Mouse (Mus musculus) myocyte (in vitro differentiated cells): ENCODE measurements around the gene Serinc1. TPM values are rescaled to one million over a fixed set of nuclear protein-coding genes. Genes with fewer than 3 reads are reported as not detected.

Source experiments
- H3K27me3 ChIP-seq: one replicate; pipeline ENCODE4 v1.6.1; 2011; ENCODE audit not compliant: control insufficient read depth, insufficient read depth, insufficient read length
- H3K36me3 ChIP-seq: one replicate; pipeline ENCODE4 v1.6.1; 2011; ENCODE audit not compliant: control insufficient read depth, insufficient read depth
- H3K4me2 ChIP-seq: one replicate; pipeline ENCODE4 v1.6.1; 2011; ENCODE audit warnings: low read depth, control low read depth
- H3K4me3 ChIP-seq: one replicate; pipeline ENCODE4 v1.5.1; 2011; ENCODE audit warnings: mild to moderate bottlenecking, control low read depth, moderate library complexity
- H3K79me2 ChIP-seq: one replicate; pipeline ENCODE4 v1.6.1; 2011; ENCODE audit not compliant: control insufficient read depth, insufficient read depth
- H3ac ChIP-seq: one replicate; pipeline ENCODE4 v1.6.1; 2011; ENCODE audit not compliant: control insufficient read depth, insufficient read length
- CEBPB ChIP-seq: IDR thresholded peaks from 2 replicates; pipeline ENCODE4 v1.6.1; 2011; ENCODE audit warnings: mild to moderate bottlenecking, moderate library complexity; ENCODE audit not compliant: poor library complexity, insufficient read depth, severe bottlenecking
- E2F4 ChIP-seq: IDR thresholded peaks from one replicate; pipeline ENCODE4 v1.6.1; 2011; ENCODE audit warnings: mild to moderate bottlenecking, control low read depth, moderate library complexity; ENCODE audit not compliant: insufficient read depth
- MAX ChIP-seq: IDR thresholded peaks from one replicate; pipeline ENCODE4 v1.6.1; 2011; ENCODE audit warnings: low read depth, mild to moderate bottlenecking, control low read depth
- MYOD1 ChIP-seq, 3 experiments: IDR thresholded peaks; one replicate each; pipeline ENCODE4 v1.6.1; 2011; ENCODE audit warnings: control low read depth in 2 of 3, low read depth in 2 of 3, mild to moderate bottlenecking in 2 of 3, moderate library complexity in 1 of 3; ENCODE audit not compliant: insufficient read length in 2 of 3, control insufficient read depth in 1 of 3
- MYOG ChIP-seq, 3 experiments: IDR thresholded peaks; one replicate each; pipeline ENCODE4 v1.6.1; 2011; ENCODE audit warnings: control low read depth in 2 of 3, low read depth in 2 of 3, mild to moderate bottlenecking in 2 of 3; ENCODE audit not compliant: insufficient read length in 2 of 3, control insufficient read depth in 1 of 3, insufficient read depth in 1 of 3
- POLR2A ChIP-seq: IDR thresholded peaks from one replicate; pipeline ENCODE4 v1.6.1; 2011; ENCODE audit warnings: low read depth, mild to moderate bottlenecking, control low read depth, moderate library complexity; ENCODE audit not compliant: insufficient read length
- POLR2AphosphoS2 ChIP-seq: IDR thresholded peaks from one replicate; pipeline ENCODE4 v1.6.1; 2011; ENCODE audit warnings: low read depth, control low read depth; ENCODE audit not compliant: insufficient read length
- REST ChIP-seq: IDR thresholded peaks from one replicate; pipeline ENCODE4 v1.6.1; 2011; ENCODE audit warnings: mild to moderate bottlenecking, control low read depth, moderate library complexity; ENCODE audit not compliant: insufficient read depth, insufficient read length
- SRF ChIP-seq: IDR thresholded peaks from one replicate; pipeline ENCODE4 v1.6.1; 2011; ENCODE audit warnings: low read depth; ENCODE audit not compliant: control insufficient read depth, insufficient read length
- TCF12 ChIP-seq: IDR thresholded peaks from one replicate; pipeline ENCODE4 v1.6.1; 2011; ENCODE audit warnings: mild to moderate bottlenecking, control low read depth; ENCODE audit not compliant: poor library complexity, insufficient read depth, severe bottlenecking
- TCF3 ChIP-seq: IDR thresholded peaks from one replicate; pipeline ENCODE4 v1.6.1; 2011; ENCODE audit warnings: low read depth, control low read depth; ENCODE audit not compliant: insufficient read length
- USF1 ChIP-seq: IDR thresholded peaks from one replicate; pipeline ENCODE4 v1.6.1; 2011; ENCODE audit warnings: low read depth, mild to moderate bottlenecking, control low read depth, moderate library complexity
- polyA plus RNA-seq: library from polyadenylated mRNA; unstranded; fragments of >200 nt; fragmentation: generic; extraction: Trizol; gene quantifications from one replicate; pipeline ENCODE4 v1.2.1, GENCODE M21; 2012; ENCODE audit warnings: missing spikeins

Serinc1 gene
- polyA plus RNA-seq, 1 experiment: 72.9 TPM

DNA sequence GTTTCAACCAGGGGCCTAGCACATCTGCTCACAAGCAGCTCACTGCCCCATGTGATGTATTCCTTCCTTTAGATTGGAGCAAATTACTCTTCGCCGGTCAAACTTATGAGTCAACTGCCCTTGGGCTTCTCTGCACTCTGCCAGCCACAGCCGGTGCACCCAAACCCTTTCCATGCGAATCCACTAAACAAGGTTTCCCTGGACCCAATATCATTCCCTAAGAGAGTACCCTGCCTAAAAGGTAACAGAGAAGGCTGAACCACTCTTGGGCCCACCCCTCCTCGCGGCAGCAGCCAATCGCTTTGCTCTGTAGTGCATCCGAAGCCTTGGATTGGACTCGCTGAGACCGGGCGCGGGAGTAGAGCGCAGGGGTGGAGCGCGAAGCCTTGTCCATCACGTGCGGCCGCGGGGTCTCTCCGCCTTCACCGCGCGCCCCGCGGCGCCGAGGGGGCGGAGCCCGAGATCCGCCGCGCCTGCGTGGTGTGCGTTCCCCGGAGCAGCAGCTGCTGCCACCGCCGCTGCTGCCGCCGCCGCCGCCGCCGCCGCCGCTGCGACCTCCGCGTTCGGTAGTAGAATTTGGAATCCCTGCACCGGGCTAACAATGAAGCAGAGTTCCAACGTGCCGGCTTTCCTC lies 46.3 kb downstream of the Serinc1 start, which contains the start of gene Hsf2:
Gene Hsf2, plus strand, starts transcription at position 478 of the 634 bp plus-strand sequence.
- Histone ChIP-seq H3K79me2 (peaks cover 41% of the 10 kb centered on the region), H3ac (peak within 1 kb of the TSS; percentile 59), H3K4me3 (peak within 1 kb of the TSS; percentile 57), H3K27me3 (no peaks in the 10 kb centered on the region), H3K36me3 (no peaks in the 10 kb centered on the region), H3K4me2 (peak within 1 kb of the TSS; percentile 72)
- no peak for TF ChIP-seq TCF3
- peak; percentile 66 for TF ChIP-seq E2F4
- no peak for TF ChIP-seq TCF12
- TF ChIP-seq MYOG (IDR thresholded peaks at IDR 0.05; ENCODE audit: control insufficient read depth in 1 of 3, insufficient read depth in 1 of 3, insufficient read length in 2 of 3, low read depth in 2 of 3): peak in 2 of 3 experiments; percentile 67 to 72
- peak in 2 of 3 experiments; percentile 37 to 84 for TF ChIP-seq MYOD1 (IDR thresholded peaks at IDR 0.05; ENCODE audit: control insufficient read depth in 1 of 3, insufficient read length in 2 of 3, low read depth in 2 of 3)
- peak; percentile 70 for TF ChIP-seq USF1
- no peak for TF ChIP-seq REST
- peak; percentile 68 for TF ChIP-seq POLR2A
- TF ChIP-seq SRF: peak; percentile 37
- no peak for TF ChIP-seq MAX

DNA sequence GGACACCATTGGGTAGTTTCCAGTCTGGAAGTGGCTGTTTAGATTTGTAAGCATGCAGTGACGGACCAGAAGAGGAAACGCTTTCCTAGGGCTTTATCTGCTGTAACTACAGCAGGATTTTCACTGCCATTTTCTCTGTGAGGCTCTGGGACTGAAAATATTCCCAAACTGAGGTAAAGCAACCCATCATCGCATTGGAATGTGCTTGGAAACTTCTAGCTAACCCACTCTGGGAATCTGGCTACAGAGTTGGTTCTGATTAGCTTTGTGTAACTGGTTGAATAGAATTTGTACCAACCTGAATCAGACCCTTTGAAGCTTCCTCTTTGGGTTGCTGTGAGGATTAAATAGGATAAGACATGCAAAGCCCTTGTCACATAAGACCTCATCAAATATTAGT lies 47.6 kb downstream of the Serinc1 start:
- no peak for TF ChIP-seq TCF12
- TF ChIP-seq CEBPB: no peak
- TF ChIP-seq REST: no peak
- TF ChIP-seq USF1: no peak
- TF ChIP-seq SRF: no peak
- TF ChIP-seq MYOG (IDR thresholded peaks at IDR 0.05; ENCODE audit: control insufficient read depth in 1 of 3, insufficient read depth in 1 of 3, insufficient read length in 2 of 3, low read depth in 2 of 3): no peak
- no peak for TF ChIP-seq POLR2A
- TF ChIP-seq E2F4: no peak
- no peak for TF ChIP-seq TCF3
- TF ChIP-seq POLR2AphosphoS2: no peak
- TF ChIP-seq MYOD1 (IDR thresholded peaks at IDR 0.05; ENCODE audit: control insufficient read depth in 1 of 3, insufficient read length in 2 of 3, low read depth in 2 of 3): no peak
- TF ChIP-seq MAX: no peak
- H3K4me3 ChIP-seq: no peak overlapping the region

DNA sequence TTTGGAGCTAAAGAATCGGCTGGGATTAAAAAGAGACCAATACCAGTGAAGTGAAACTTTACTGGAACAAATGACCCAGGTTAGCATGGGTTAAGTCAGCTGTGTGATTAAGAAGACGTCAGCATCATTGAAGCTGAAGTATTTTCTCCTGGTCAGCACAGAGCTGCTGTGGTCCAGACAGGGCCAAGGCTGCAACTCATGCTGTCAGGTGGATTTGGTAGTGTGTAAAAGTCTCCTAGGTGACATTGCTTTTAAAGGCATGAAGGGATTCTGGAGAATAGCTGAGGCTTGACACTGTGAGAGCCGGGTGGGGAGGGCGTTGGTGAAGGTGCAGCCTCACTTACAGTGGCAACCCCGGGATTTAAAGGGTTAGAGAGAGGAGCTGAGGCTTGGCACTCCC lies 50.6 kb downstream of the Serinc1 start:
- TF ChIP-seq REST (no peak), TCF12 (no peak), USF1 (no peak), POLR2AphosphoS2 (no peak), MAX (no peak), CEBPB (no peak), POLR2A (no peak), TCF3 (no peak), SRF (no peak), E2F4 (no peak), MYOG (IDR thresholded peaks at IDR 0.05; ENCODE audit: control insufficient read depth in 1 of 3, insufficient read depth in 1 of 3, insufficient read length in 2 of 3, low read depth in 2 of 3) (no peak), MYOD1 (IDR thresholded peaks at IDR 0.05; ENCODE audit: control insufficient read depth in 1 of 3, insufficient read length in 2 of 3, low read depth in 2 of 3) (no peak)
- no peaks in the 10 kb centered on the region for H3K27me3 ChIP-seq
- no peaks in the 10 kb centered on the region for H3K36me3 ChIP-seq
- no peak overlapping the region for H3K4me3 ChIP-seq
- no peak overlapping the region for H3K4me2 ChIP-seq
- H3K79me2 ChIP-seq: no peaks in the 10 kb centered on the region
- no peak overlapping the region for H3ac ChIP-seq

More for the DNA sequence above, 47.6 kb downstream of the Serinc1 start:
- Histone ChIP-seq H3K36me3 (no peaks in the 10 kb centered on the region), H3ac (no peak overlapping the region), H3K79me2 (peaks cover 28% of the 10 kb centered on the region), H3K4me2 (no peak overlapping the region), H3K27me3 (no peaks in the 10 kb centered on the region)

DNA sequence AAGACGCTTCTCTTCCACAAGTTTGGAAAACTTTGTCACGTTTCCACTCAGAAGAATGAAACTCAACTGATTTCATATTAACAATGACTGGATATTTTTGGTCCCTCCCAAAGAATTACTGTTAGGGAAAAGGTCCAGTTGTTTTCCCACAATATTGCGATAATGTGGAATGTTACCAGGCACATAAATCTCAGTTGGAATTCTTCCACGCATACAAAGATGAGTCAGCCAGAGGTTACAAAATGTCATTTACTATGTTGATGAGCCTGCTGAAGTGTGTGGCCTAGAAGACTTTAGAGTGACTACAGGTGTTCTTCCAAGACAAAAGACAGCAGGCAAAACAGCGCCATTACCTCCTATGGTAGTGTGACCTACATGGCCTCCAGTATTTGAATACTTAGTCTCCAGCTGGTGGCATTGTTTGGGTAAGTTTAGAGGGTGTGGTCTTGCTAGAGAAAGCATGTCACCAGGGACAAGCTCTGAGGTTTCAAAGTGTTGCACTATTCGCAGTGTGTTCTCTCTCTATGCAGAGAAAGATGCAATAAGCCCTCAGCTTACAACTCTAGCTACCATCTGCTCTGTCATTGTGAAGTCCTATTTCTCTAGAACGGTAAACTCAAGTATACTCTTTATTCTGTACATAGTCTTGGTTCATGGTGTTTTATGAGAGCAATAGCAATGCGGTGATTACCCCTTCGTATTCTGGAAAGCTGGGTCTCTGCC lies 55.0 kb downstream of the Serinc1 start:
- H3K4me2 ChIP-seq: peak overlapping the region; percentile 4
- H3K36me3 ChIP-seq: no peaks in the 10 kb centered on the region
- TF ChIP-seq CEBPB: peak; percentile 76
- TF ChIP-seq REST: no peak
- H3K27me3 ChIP-seq: no peaks in the 10 kb centered on the region
- no peak overlapping the region for H3ac ChIP-seq
- no peak overlapping the region for H3K4me3 ChIP-seq
- H3K79me2 ChIP-seq: no peaks in the 10 kb centered on the region

Other genes starting within 250 kb of the Serinc1 start
- gene Hsf2, start 46.1 kb downstream of the Serinc1 start, polyA plus RNA-seq: 12.7 TPM
- not detected for gene Pkib, start 99.5 kb upstream of the Serinc1 start, polyA plus RNA-seq